Mouse (Mus musculus) midbrain, embryonic 10.5 days (tissue): ENCODE measurements around the gene Mau2. TPM values are rescaled to one million over a fixed set of nuclear protein-coding genes. Genes with fewer than 3 reads are reported as not detected.
A peak's percentile ranks its signal among the peaks of the same experiment; 100 is the strongest.
"Not testable (repeated sequence)": the region's sequence is repeated elsewhere in the genome, so short reads cannot be mapped to it uniquely, and the experiment has no call there.

Source experiments
- DNase-seq: peaks from one replicate; pipeline ENCODE4 v3.0.0-alpha.2; 2017; ENCODE audit warnings: low spot score
- H3K27ac ChIP-seq: fragments of 300-500 bp; sonication (generic); replicated peaks from 2 replicates; pipeline ENCODE4 v1.5.1; 2016; ENCODE audit warnings: mild to moderate bottlenecking
- H3K27me3 ChIP-seq: fragments of 300-500 bp; sonication (generic); 2 replicates; pipeline ENCODE4 v1.6.1; 2016; ENCODE audit warnings: low read depth, mild to moderate bottlenecking; ENCODE audit not compliant: poor library complexity, severe bottlenecking
- H3K36me3 ChIP-seq: fragments of 300-500 bp; sonication (generic); 2 replicates; pipeline ENCODE4 v1.6.1; 2016; ENCODE audit warnings: mild to moderate bottlenecking, moderate library complexity
- H3K4me1 ChIP-seq: fragments of 300-500 bp; sonication (generic); 2 replicates; pipeline ENCODE4 v1.6.1; 2016
- H3K4me3 ChIP-seq: fragments of 300-500 bp; sonication (generic); 2 replicates; pipeline ENCODE4 v1.5.1; 2016; ENCODE audit warnings: mild to moderate bottlenecking, moderate library complexity
- H3K9me3 ChIP-seq: fragments of 300-500 bp; sonication (generic); replicated peaks from 2 replicates; pipeline ENCODE4 v1.6.1; 2016; ENCODE audit warnings: mild to moderate bottlenecking
- WGBS: fragments of 180-500 bp; shearing (Covaris S2); methylation state at CpG from one replicate; pipeline ENCODE4 v1.1.7; 2016; 5-methylcytosine and 5-hydroxymethylcytosine counted together
- polyA plus RNA-seq: library from polyadenylated mRNA; unstranded; fragments of >200 nt; fragmentation: Nextera tagmentation; extraction: Ambion mirVana; gene quantifications from 2 replicates; pipeline ENCODE4 v1.2.1, GENCODE M21; 2016

The Mau2 gene
- polyA plus RNA-seq, 1 experiment from 2014 or later, result 57.2 TPM

DNA sequence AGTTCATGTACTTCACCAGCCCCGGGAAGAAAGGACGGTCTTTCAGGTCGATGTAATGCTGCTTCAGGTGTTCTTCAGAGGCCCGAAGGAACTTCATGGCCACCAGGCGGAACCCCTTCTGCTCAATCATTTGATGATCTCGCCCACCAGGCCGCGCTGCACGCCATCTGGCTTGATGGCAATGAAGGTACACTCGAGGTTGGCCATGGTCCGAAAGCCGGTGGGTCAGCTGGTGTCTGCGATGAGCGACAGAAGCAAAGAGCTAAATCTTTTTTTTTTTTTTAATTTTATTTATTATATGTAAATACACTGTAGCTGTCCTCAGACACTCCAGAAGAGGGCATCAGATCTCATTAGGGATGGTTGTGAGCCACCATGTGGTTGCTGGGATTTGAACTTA is 31.7 kb downstream of the Mau2 start:
- not testable (repeated sequence) for H3K36me3 ChIP-seq
- WGBS, result 90% methylated on average over 14 of the region's 14 CpGs

DNA sequence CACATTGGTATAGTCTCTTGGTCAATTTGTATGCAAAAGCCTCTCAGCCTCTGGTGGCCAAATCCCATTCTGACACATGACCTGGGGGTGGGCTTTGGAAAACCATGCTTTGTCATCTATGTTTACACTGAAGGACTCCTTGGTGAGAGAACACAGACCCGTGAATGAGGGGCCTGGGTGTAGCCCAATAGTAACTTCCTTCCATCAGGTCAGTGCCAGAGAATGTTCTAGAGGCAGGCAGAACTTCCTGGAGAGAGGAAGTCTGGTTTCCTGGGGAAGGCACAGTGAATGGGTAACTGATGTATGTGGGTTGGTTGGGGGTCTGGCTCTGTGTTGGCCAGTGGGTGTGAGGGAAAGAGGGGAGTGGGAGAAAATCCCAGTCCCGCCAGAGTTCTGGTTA is 37.4 kb downstream of the Mau2 start:
- Histone ChIP-seq H3K36me3 (no peaks in the 10 kb centered on the region), H3K27me3 (no peaks in the 10 kb centered on the region), H3K4me3 (no peak overlapping the region), H3K9me3 (no peaks in the 10 kb centered on the region), H3K4me1 (peaks cover 14% of the 10 kb centered on the region), H3K27ac (no peak overlapping the region)
- WGBS, result 54% methylated on average over 2 of the region's 2 CpGs
- no peak for DNase-seq

More for the DNA sequence above, 31.7 kb downstream of the Mau2 start:
- not testable (repeated sequence) for H3K4me1 ChIP-seq, H3K4me3 ChIP-seq, H3K27me3 ChIP-seq, DNase-seq, H3K27ac ChIP-seq, H3K9me3 ChIP-seq

DNA sequence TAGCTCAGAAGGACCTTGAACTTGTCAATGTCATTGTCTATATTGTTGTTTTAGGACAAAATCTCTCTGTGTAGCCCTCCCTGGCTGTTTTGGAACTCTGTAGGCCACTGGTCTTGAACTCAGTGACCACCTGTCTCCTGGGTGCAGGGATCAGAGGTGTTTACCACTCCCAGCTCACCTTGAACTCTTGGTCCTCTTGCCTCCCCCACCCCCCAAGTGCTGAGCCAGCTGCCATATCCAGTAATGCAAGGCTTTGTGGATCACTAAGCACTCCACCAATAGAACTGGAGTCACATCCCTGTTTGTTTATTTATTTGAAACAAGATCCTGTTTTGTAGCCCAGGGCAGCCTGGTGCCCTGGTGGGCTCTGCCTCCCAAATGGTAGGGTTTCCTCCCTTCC is 38.2 kb downstream of the Mau2 start:
- no peaks in the 10 kb centered on the region for H3K36me3 ChIP-seq
- DNase-seq, result no peak
- H3K4me1 ChIP-seq, result peaks cover 14% of the 10 kb centered on the region
- H3K9me3 ChIP-seq, result no peaks in the 10 kb centered on the region
- no peak overlapping the region for H3K27ac ChIP-seq
- H3K4me3 ChIP-seq, result no peak overlapping the region
- H3K27me3 ChIP-seq, result no peaks in the 10 kb centered on the region

DNA sequence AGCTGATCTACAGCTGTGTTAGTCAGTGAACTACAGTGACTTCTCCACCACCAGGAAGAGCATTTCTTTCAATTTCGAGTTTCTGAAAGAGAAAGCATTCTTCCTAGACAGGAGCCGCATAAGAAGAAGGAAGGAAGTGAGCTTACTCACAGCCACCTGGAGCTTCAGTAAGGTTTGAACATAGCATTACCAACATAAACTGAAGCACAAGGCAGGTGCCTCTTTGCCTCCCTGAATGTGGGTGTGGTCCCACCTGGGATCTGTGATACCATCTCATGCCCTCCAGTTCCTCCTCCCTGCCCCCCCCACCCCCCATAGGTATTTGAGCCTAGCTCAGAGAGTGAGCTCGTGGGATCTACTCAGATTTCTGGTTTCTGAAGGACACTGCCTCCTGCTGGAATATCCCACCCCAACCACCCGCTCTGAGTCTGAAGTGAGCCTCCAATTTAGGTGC is 39.3 kb downstream of the Mau2 start:
- H3K9me3 ChIP-seq, result no peaks in the 10 kb centered on the region
- no peak for DNase-seq
- no peaks in the 10 kb centered on the region for H3K36me3 ChIP-seq
- H3K4me3 ChIP-seq, result no peak overlapping the region
- H3K27me3 ChIP-seq, result no peaks in the 10 kb centered on the region
- H3K27ac ChIP-seq, result no peak overlapping the region
- 60% methylated on average over 4 of the region's 4 CpGs for WGBS
- peaks cover 14% of the 10 kb centered on the region for H3K4me1 ChIP-seq

DNA sequence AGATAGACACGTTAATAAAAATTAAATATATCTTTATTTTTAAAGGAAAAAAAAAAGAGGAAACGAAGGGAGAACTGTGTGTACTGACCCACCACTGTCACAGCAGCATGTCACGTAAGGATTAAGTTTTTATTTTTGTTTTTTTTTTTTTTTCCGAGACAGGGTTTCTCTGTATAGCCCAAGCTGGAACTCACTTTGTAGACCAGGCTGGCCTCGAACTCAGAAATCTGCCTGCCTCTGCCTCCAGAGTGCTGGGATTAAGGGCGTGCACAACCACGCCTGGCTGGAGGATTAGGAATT is 40.7 kb downstream of the Mau2 start:
- not testable (repeated sequence) for H3K9me3 ChIP-seq, H3K27me3 ChIP-seq, H3K27ac ChIP-seq, H3K36me3 ChIP-seq, DNase-seq
- WGBS, result 40% methylated on average over 7 of the region's 7 CpGs
- Histone ChIP-seq H3K4me1 (peaks cover 17% of the 10 kb centered on the region), H3K4me3 (peak overlapping the region; percentile 36; the same call in 1 of the 2 replicates)

DNA sequence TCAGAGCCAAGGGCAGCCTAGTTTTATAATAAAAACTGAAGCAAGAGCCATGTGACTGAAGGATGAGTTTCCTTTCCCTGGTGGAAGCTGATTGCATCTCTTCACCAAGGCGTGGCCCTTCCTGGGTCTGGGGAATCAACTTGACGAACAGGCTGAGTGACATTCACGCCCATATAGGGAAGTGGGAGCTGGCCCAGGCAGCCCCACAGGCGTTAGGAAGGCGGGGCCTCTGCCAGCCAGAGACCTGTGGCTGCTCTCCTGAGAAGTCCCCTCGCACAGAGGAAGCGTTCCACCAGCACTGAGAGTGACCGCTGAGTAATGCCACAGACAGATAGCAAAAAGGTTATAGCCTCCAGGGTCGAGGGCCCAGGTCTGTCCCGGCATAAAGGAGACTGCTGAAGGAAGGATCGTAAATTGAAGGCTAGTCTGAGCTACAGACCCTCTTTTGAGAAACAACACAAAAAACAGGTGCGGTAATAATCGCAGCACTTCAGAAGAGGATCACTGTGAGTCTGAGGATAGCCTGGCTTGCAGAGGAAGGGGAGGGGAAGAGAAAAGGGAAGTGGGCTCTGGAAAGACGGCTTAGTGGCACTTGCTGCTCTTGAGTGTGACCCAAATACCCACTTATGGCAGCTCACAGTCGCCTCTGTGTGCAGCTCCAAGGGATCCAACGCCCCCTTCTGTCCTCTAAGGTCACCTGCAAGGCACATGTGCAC is 41.2 kb downstream of the Mau2 start:
- Histone ChIP-seq H3K4me3 (peak overlapping the region; percentile 36), H3K36me3 (no peaks in the 10 kb centered on the region), H3K9me3 (no peaks in the 10 kb centered on the region), H3K27ac (peak overlapping the region; percentile 49), H3K4me1 (peaks cover 22% of the 10 kb centered on the region), H3K27me3 (no peaks in the 10 kb centered on the region)
- peak; percentile 42 for DNase-seq
- WGBS, result 5% methylated on average over 16 of the region's 16 CpGs

DNA sequence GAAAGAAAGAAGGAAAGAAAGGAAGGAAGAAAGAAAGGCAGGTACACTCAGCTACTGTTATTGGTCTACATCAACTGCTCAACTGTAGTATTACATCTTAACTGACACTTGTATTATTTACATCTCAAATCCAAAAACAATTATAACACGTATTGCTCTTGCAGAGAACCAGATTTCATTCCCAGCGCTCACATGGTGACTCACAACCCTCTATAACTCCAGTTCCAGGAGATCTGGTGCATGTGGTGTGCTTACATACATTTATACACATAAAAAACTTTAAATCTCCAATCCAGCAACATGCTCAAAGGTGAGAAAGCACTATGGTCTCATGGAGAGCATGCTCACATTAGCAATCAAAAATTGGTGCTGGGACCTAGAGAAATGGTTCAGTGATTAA is 42.3 kb downstream of the Mau2 start:
- Histone ChIP-seq H3K4me1 (peaks cover 23% of the 10 kb centered on the region), H3K27ac (no peak overlapping the region), H3K36me3 (no peaks in the 10 kb centered on the region), H3K9me3 (no peaks in the 10 kb centered on the region), H3K27me3 (no peaks in the 10 kb centered on the region), H3K4me3 (no peak overlapping the region)
- WGBS, result 89% methylated on average over 2 of the region's 2 CpGs
- no peak for DNase-seq

DNA sequence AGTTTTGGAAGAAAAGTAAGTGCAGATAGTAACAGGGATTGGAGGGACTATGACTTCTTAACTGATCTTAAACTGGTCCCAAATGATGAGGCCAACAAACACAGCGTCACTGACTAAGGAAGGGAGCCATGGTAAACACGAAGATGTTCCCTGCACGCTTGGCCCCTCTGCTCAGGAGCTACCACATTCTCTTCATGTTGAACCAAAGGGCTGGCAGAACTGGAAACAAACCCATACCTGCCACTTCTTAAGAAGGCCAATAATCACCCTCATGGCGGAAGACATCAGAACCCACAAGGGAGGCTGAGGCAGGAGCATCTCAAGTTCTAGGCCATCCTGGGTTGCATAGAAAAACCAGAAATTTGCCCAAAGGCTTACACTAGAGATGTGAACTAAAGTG is 43.3 kb downstream of the Mau2 start:
- Histone ChIP-seq H3K4me3 (no peak overlapping the region), H3K27me3 (no peaks in the 10 kb centered on the region), H3K36me3 (no peaks in the 10 kb centered on the region), H3K4me1 (peaks cover 31% of the 10 kb centered on the region), H3K9me3 (no peaks in the 10 kb centered on the region), H3K27ac (no peak overlapping the region)
- WGBS, result 90% methylated on average over 4 of the region's 4 CpGs
- no peak for DNase-seq

DNA sequence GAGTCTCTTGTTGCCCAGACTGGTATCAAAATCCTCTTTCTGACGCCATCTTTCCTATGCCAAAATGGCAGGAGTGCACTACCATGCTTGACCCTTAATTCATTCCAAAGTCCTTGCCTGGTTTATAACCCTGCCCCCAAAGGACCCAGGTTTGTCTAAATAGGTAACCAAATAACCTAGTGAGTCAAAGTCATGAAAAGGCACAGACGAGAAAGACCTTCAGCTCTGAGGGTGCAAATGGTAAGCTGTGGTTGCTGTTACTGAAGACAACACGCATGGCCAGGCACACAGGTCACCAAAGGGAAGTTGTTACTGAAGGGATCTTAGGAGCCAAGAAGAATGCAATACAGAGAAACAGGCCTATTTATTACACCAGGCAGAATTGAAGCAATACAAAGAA is 43.8 kb downstream of the Mau2 start:
- H3K4me1 ChIP-seq, result peaks cover 35% of the 10 kb centered on the region
- H3K4me3 ChIP-seq, result no peak overlapping the region
- H3K27me3 ChIP-seq, result no peaks in the 10 kb centered on the region
- no peak for DNase-seq
- no peak overlapping the region for H3K27ac ChIP-seq
- H3K9me3 ChIP-seq, result no peaks in the 10 kb centered on the region
- WGBS, result 91% methylated on average over 3 of the region's 3 CpGs
- no peaks in the 10 kb centered on the region for H3K36me3 ChIP-seq

DNA sequence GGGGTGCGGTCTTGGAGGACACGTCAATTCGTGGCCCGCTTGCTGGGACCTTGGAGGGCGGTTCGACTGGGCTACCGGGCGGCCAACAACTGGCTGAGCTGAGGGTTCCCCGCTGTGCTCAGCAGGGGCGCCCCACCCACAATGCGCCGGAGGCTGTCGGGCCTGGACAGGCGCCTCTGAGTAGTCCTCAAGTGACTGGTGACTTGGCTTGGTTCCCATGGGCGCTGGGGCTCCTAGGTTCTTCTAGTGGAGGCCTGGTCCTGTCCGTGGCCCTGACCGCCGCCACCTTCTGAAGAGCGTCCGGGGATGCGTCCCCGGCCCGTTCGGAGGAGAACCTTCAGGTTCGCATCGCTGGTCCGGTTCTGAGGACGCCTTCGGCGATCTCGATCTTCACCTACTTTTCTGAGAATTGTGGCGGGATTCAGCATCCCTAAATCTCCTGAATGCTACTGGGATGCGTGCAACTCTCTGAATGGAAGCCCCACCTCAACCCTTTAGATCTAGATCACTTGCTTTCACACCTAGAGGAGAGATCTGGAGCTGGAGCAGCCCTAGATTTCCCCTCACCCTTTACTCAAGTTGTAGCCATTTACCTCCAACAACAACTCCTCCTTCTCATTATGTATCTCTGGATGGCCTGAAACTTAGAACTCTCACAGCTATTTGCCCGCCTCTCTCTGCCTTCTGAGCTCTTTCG is 45.8 kb downstream of the Mau2 start:
- Histone ChIP-seq H3K27ac (peak overlapping the region; percentile 92), H3K9me3 (no peaks in the 10 kb centered on the region)
- WGBS, result 3% methylated on average over 35 of the region's 35 CpGs

DNA sequence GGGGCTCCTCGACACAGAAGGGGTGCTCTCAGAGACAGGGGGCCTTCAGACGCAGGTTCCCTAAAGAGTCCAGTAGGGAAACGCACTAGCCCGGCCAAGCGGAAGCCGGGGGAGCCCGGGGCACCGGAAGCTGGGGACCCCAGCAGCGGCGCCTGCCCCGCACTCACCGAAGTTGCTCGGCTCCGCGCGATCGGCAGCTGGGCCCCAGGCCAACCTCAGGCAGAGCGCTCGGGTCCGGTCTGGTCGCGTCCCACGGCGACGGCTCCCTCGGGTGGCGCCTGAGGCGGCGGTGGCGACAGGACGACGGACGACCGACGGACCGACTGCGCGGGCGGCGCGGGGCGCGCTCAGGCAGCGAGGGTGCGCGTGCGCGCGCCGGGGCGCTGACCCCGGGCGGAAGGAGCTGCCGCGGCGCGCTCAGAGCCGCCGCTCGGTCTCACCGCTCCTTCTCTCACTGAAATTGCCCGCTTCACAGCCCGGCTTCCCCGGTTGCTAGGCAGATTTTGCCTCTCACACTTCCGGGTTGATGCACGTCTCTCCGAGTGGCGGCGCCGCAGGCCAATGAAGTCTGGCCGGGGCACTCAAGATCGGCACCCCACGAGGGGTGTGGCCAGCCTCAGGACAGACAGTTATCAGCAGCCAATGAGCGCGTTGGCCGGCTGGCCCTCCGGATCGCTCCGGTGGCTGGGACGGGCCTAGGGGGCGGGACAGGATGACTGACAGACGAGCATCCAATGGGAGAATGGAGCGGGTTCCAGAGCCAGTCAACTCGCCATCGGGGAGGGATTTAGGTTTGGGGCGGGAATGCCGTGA is 46.6 kb downstream of the Mau2 start, which contains the start of gene Gatad2a:
Gene Gatad2a (minus strand): TSS at position 609 of the 813 bp plus-strand sequence.
- H3K27me3 ChIP-seq, result no peaks in the 10 kb centered on the region
- DNase-seq, result peak; percentile 100
- peaks cover 12% of the 10 kb centered on the region; the same call in 1 of the 2 replicates for H3K36me3 ChIP-seq
- peak within 1 kb of the TSS; percentile 94 for H3K4me3 ChIP-seq
- H3K4me1 ChIP-seq, result peaks cover 33% of the 10 kb centered on the region
- no peaks in the 10 kb centered on the region for H3K9me3 ChIP-seq
- WGBS, result under 1% methylated on average over 86 of the region's 87 CpGs
- peak within 1 kb of the TSS; percentile 92 for H3K27ac ChIP-seq

More for the DNA sequence above, 45.8 kb downstream of the Mau2 start:
- H3K36me3 ChIP-seq, result peaks cover 12% of the 10 kb centered on the region; the same call in 1 of the 2 replicates
- no peaks in the 10 kb centered on the region for H3K27me3 ChIP-seq
- H3K4me1 ChIP-seq, result peaks cover 41% of the 10 kb centered on the region
- no peak for DNase-seq
- H3K4me3 ChIP-seq, result peak overlapping the region; percentile 94

DNA sequence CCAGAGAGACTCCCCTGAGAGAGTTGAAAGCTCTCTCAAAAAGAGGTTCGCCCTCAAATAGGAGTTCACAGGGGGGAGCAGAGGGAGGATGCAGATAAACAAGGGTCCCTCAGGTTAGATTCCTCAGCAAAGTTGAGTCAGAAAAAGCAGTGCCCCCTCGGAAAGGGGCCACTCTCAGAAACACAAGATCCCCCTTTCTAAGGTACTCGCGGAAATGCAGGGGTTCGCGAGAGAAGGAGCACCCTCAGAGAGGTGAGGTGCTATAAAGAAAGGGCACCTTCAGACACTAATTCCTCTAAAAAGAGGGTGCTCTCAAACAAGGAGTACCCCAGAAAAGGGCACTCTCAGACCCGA is 47.1 kb downstream of the Mau2 start:
- Histone ChIP-seq H3K4me1 (peaks cover 32% of the 10 kb centered on the region), H3K36me3 (peaks cover 12% of the 10 kb centered on the region; the same call in 1 of the 2 replicates), H3K9me3 (no peaks in the 10 kb centered on the region), H3K27me3 (no peaks in the 10 kb centered on the region), H3K27ac (peak overlapping the region; percentile 92), H3K4me3 (peak overlapping the region; percentile 94)
- DNase-seq, result no peak
- WGBS, result 1% methylated on average over 7 of the region's 7 CpGs

DNA sequence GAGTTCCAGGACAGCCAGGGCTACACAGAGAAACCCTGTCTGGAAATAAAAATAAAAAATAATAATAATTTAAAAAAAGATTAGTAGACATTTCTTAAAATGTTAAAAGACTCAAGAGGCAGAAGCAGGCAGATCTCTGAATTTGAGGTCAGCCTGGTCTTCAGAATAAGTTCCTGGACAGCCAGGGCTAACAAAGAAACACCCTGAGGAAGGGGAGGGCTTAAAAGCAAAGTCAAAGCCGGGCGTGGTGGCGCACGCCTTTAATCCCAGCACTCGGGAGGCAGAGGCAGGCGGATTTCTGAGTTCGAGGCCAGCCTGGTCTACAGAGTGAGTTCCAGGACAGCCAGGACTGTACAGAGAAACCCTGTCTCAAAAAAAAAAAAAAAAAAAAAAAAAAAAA is 53.6 kb downstream of the Mau2 start:
- not testable (repeated sequence) for H3K4me1 ChIP-seq, H3K27me3 ChIP-seq, H3K9me3 ChIP-seq, DNase-seq, H3K27ac ChIP-seq, H3K4me3 ChIP-seq
- peaks cover 14% of the 10 kb centered on the region; the same call in 1 of the 2 replicates for H3K36me3 ChIP-seq
- 99% methylated on average over 7 of the region's 7 CpGs for WGBS
